Mouse (Mus musculus): ENCODE measurements at regions not wholly inside any gene's neighbourhood (a gene's known extent, or its start where the extent isn't known, plus 50 kb on each side); places are given as distances from the start of the nearest gene placed in this dataset.

- Histone ChIP-seq H3K27me3 (ENCODE audit: control insufficient read depth, insufficient read depth, low read length) (no peaks in the 10 kb centered on the region), H3K4me1 (replicated peaks; ENCODE audit: control insufficient read depth, insufficient read depth, low read length) (no peaks in the 10 kb centered on the region), H3K36me3 (ENCODE audit: control insufficient read depth, insufficient read depth, low read length) (no peaks in the 10 kb centered on the region), H3K4me3 (ENCODE audit: low read depth, low read length) (no peak overlapping the region), H3K27ac (ENCODE audit: low read depth, low read length) (no peak overlapping the region), H3K9me3 (ENCODE audit: control insufficient read depth, low read length) (no peaks in the 10 kb centered on the region), H3K9ac (ENCODE audit: low read depth, low read length) (no peak overlapping the region), H3K4me2 (replicated peaks; ENCODE audit: low read depth, low read length) (no peak overlapping the region)
- DNase-seq (ENCODE audit: low spot score) (no peak), ATAC-seq (ENCODE audit: low FRiP score) (no peak)
- 87% methylated on average over 2 of the region's 2 CpGs for WGBS
Measured at GRCm38 (mm10) chr2:78656668-78657067, 211.3 kb upstream of the Ube2e3 start.

- ATAC-seq (ENCODE audit: low FRiP score): no peak
- Histone ChIP-seq H3K4me2 (replicated peaks; ENCODE audit: low read depth, low read length) (no peak overlapping the region), H3K27ac (ENCODE audit: low read depth, low read length) (no peak overlapping the region), H3K4me1 (replicated peaks; ENCODE audit: control insufficient read depth, insufficient read depth, low read length) (no peaks in the 10 kb centered on the region), H3K9ac (ENCODE audit: low read depth, low read length) (no peak overlapping the region), H3K27me3 (ENCODE audit: control insufficient read depth, insufficient read depth, low read length) (no peaks in the 10 kb centered on the region), H3K4me3 (ENCODE audit: low read depth, low read length) (no peak overlapping the region), H3K36me3 (ENCODE audit: control insufficient read depth, insufficient read depth, low read length) (no peaks in the 10 kb centered on the region), H3K9me3 (ENCODE audit: control insufficient read depth, low read length) (no peaks in the 10 kb centered on the region)
- 77% methylated on average over 7 of the region's 7 CpGs for WGBS
- DNase-seq (ENCODE audit: low spot score): no peak
Measured at GRCm38 (mm10) chr2:78655156-78655855, 212.6 kb upstream of the Ube2e3 start.

GRCm38 (mm10) chr2:78651549-78651948 lies 216.4 kb upstream of the Ube2e3 start:
- H3K9me3 ChIP-seq (ENCODE audit: control insufficient read depth, low read length): no peaks in the 10 kb centered on the region
- H3K4me2 ChIP-seq (replicated peaks; ENCODE audit: low read depth, low read length): no peak overlapping the region
- ATAC-seq (ENCODE audit: low FRiP score) (no peak), DNase-seq (ENCODE audit: low spot score) (no peak)
- WGBS: 50% methylated on average over 2 of the region's 2 CpGs
- no peak overlapping the region for H3K9ac ChIP-seq (ENCODE audit: low read depth, low read length)
- H3K4me1 ChIP-seq (replicated peaks; ENCODE audit: control insufficient read depth, insufficient read depth, low read length): no peaks in the 10 kb centered on the region
- no peak overlapping the region for H3K27ac ChIP-seq (ENCODE audit: low read depth, low read length)
- H3K4me3 ChIP-seq (ENCODE audit: low read depth, low read length): no peak overlapping the region
- H3K27me3 ChIP-seq (ENCODE audit: control insufficient read depth, insufficient read depth, low read length): no peaks in the 10 kb centered on the region
- no peaks in the 10 kb centered on the region for H3K36me3 ChIP-seq (ENCODE audit: control insufficient read depth, insufficient read depth, low read length)

GRCm38 (mm10) chr2:78640361-78640760 lies 227.6 kb upstream of the Ube2e3 start:
- Histone ChIP-seq H3K4me3 (ENCODE audit: low read depth, low read length) (no peak overlapping the region), H3K9ac (ENCODE audit: low read depth, low read length) (no peak overlapping the region), H3K9me3 (ENCODE audit: control insufficient read depth, low read length) (no peaks in the 10 kb centered on the region), H3K36me3 (ENCODE audit: control insufficient read depth, insufficient read depth, low read length) (no peaks in the 10 kb centered on the region), H3K4me1 (replicated peaks; ENCODE audit: control insufficient read depth, insufficient read depth, low read length) (no peaks in the 10 kb centered on the region), H3K4me2 (replicated peaks; ENCODE audit: low read depth, low read length) (no peak overlapping the region), H3K27me3 (ENCODE audit: control insufficient read depth, insufficient read depth, low read length) (no peaks in the 10 kb centered on the region), H3K27ac (ENCODE audit: low read depth, low read length) (no peak overlapping the region)
- DNase-seq (ENCODE audit: low spot score): no peak
- 88% methylated on average over 6 of the region's 6 CpGs for WGBS
- ATAC-seq (ENCODE audit: low FRiP score): no peak

GRCm38 (mm10) chr2:78625264-78625663 lies 242.7 kb upstream of the Ube2e3 start:
- Histone ChIP-seq H3K36me3 (ENCODE audit: control insufficient read depth, insufficient read depth, low read length) (no peaks in the 10 kb centered on the region), H3K4me2 (replicated peaks; ENCODE audit: low read depth, low read length) (no peak overlapping the region), H3K27ac (ENCODE audit: low read depth, low read length) (no peak overlapping the region), H3K4me3 (ENCODE audit: low read depth, low read length) (no peak overlapping the region), H3K27me3 (ENCODE audit: control insufficient read depth, insufficient read depth, low read length) (no peaks in the 10 kb centered on the region), H3K9me3 (ENCODE audit: control insufficient read depth, low read length) (no peaks in the 10 kb centered on the region), H3K4me1 (replicated peaks; ENCODE audit: control insufficient read depth, insufficient read depth, low read length) (no peaks in the 10 kb centered on the region), H3K9ac (ENCODE audit: low read depth, low read length) (no peak overlapping the region)
- no peak for DNase-seq (ENCODE audit: low spot score)
- 79% methylated on average over 4 of the region's 4 CpGs for WGBS
- ATAC-seq (ENCODE audit: low FRiP score): no peak

GRCm38 (mm10) chr2:78606388-78606787 lies 261.5 kb upstream of the Ube2e3 start:
- H3K4me2 ChIP-seq (replicated peaks; ENCODE audit: low read depth, low read length): no peak overlapping the region
- no peak overlapping the region for H3K4me3 ChIP-seq (ENCODE audit: low read depth, low read length)
- H3K27me3 ChIP-seq (ENCODE audit: control insufficient read depth, insufficient read depth, low read length): no peaks in the 10 kb centered on the region
- no peaks in the 10 kb centered on the region for H3K36me3 ChIP-seq (ENCODE audit: control insufficient read depth, insufficient read depth, low read length)
- DNase-seq (ENCODE audit: low spot score) (no peak), ATAC-seq (ENCODE audit: low FRiP score) (no peak)
- H3K4me1 ChIP-seq (replicated peaks; ENCODE audit: control insufficient read depth, insufficient read depth, low read length): no peaks in the 10 kb centered on the region
- H3K9ac ChIP-seq (ENCODE audit: low read depth, low read length): no peak overlapping the region
- no peaks in the 10 kb centered on the region for H3K9me3 ChIP-seq (ENCODE audit: control insufficient read depth, low read length)
- H3K27ac ChIP-seq (ENCODE audit: low read depth, low read length): no peak overlapping the region

- no peak for ATAC-seq (ENCODE audit: low FRiP score)
- no peak for DNase-seq (ENCODE audit: low spot score)
- 84% methylated on average over 2 of the region's 2 CpGs for WGBS
Measured at GRCm38 (mm10) chr2:78600753-78601152, 267.2 kb upstream of the Ube2e3 start.

GRCm38 (mm10) chr2:78598039-78598438 lies 269.9 kb upstream of the Ube2e3 start:
- no peak overlapping the region for H3K9ac ChIP-seq (ENCODE audit: low read depth, low read length)
- H3K27me3 ChIP-seq (ENCODE audit: control insufficient read depth, insufficient read depth, low read length): no peaks in the 10 kb centered on the region
- 91% methylated on average over 8 of the region's 8 CpGs for WGBS

More at GRCm38 (mm10) chr2:78600753-78601152, 267.2 kb upstream of the Ube2e3 start:
- Histone ChIP-seq H3K9ac (ENCODE audit: low read depth, low read length) (no peak overlapping the region), H3K9me3 (ENCODE audit: control insufficient read depth, low read length) (no peaks in the 10 kb centered on the region), H3K4me3 (ENCODE audit: low read depth, low read length) (no peak overlapping the region), H3K36me3 (ENCODE audit: control insufficient read depth, insufficient read depth, low read length) (no peaks in the 10 kb centered on the region), H3K27ac (ENCODE audit: low read depth, low read length) (no peak overlapping the region), H3K4me1 (replicated peaks; ENCODE audit: control insufficient read depth, insufficient read depth, low read length) (no peaks in the 10 kb centered on the region), H3K4me2 (replicated peaks; ENCODE audit: low read depth, low read length) (no peak overlapping the region), H3K27me3 (ENCODE audit: control insufficient read depth, insufficient read depth, low read length) (no peaks in the 10 kb centered on the region)

GRCm38 (mm10) chr2:78596251-78596650 lies 271.7 kb upstream of the Ube2e3 start:
- WGBS: 63% methylated on average over 2 of the region's 2 CpGs
- DNase-seq (ENCODE audit: low spot score) (no peak), ATAC-seq (ENCODE audit: low FRiP score) (no peak)
- Histone ChIP-seq H3K9me3 (ENCODE audit: control insufficient read depth, low read length) (no peaks in the 10 kb centered on the region), H3K9ac (ENCODE audit: low read depth, low read length) (no peak overlapping the region), H3K4me2 (replicated peaks; ENCODE audit: low read depth, low read length) (no peak overlapping the region), H3K4me1 (replicated peaks; ENCODE audit: control insufficient read depth, insufficient read depth, low read length) (no peaks in the 10 kb centered on the region), H3K4me3 (ENCODE audit: low read depth, low read length) (no peak overlapping the region), H3K27me3 (ENCODE audit: control insufficient read depth, insufficient read depth, low read length) (no peaks in the 10 kb centered on the region), H3K27ac (ENCODE audit: low read depth, low read length) (no peak overlapping the region), H3K36me3 (ENCODE audit: control insufficient read depth, insufficient read depth, low read length) (no peaks in the 10 kb centered on the region)

More at GRCm38 (mm10) chr2:78598039-78598438, 269.9 kb upstream of the Ube2e3 start:
- Histone ChIP-seq H3K9me3 (ENCODE audit: control insufficient read depth, low read length) (no peaks in the 10 kb centered on the region), H3K4me3 (ENCODE audit: low read depth, low read length) (no peak overlapping the region), H3K4me1 (replicated peaks; ENCODE audit: control insufficient read depth, insufficient read depth, low read length) (no peaks in the 10 kb centered on the region), H3K27ac (ENCODE audit: low read depth, low read length) (no peak overlapping the region), H3K36me3 (ENCODE audit: control insufficient read depth, insufficient read depth, low read length) (no peaks in the 10 kb centered on the region), H3K4me2 (replicated peaks; ENCODE audit: low read depth, low read length) (no peak overlapping the region)
- ATAC-seq (ENCODE audit: low FRiP score): no peak; the same call in 1 of the 2 replicates
- no peak for DNase-seq (ENCODE audit: low spot score)

Measured in hindbrain, embryonic 11.5 days (tissue).